Mouse (Mus musculus) thymus, adult 18-20 months (tissue): ENCODE data around the gene Casz1.

Source experiments
- DNase-seq, 2 experiments: peaks; one replicate each; pipeline ENCODE4 v3.0.0; 2022; ENCODE audit warnings: mixed read lengths in 2 of 2

Gene Casz1

DNA sequence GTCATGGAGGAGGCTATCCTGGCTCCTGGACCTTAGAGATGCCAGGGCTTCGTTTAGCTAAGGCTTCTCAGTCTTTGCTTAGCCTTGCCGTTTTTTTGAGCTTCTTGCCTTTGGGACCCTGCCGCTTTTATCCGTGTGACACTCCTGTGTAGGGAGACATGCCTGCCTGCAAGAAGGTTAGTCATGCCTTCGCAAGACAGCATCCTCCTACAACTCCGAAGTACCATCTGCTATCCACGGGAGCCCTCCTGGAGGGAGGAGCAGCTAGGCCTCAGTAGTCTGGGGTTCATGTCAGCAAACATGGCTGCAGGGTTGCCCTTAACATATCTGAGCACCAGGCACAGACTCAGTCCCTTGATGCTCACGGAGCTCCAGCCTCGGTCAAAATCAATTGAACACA is 43.4 kb downstream of the Casz1 start:
- no peak for DNase-seq

DNA sequence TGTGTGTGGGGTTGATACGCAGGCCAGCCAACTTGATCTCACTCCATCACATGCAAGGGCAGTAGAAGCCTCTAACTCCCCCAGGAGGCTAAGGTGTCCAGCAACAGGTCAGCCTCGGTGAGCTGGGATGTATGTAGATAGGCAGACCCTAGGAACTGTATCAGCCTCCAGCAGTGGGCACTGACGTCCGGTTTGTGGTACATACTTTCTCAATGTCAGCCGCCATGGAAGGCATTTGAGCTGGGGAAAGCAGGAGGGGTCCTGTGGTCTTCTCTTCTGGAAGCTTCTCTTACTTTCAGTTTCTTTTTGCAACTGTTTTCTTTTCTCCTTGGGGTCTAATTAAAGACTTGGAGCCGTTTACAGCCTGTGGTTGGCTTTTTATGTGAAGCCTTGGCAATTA is 45.2 kb downstream of the Casz1 start:
- DNase-seq, result no peak

DNA sequence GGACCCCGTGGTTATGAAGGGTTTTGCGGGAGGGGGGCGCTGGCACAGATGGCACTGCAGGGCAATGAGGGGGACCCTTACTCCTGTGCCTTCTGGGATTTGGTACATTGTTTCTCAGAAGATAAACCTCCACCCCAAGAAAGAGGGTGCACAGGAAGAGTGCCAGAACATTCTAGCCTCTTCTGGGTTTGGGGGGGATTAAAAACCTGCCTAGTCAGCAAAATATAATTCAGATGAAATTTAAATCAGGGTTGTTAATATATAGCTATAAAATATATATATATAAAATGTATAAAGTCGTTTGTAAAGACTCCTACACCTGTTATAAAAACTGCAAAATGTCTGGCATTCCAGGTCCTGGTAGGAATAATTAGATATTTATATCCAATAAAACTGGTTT is 48.8 kb downstream of the Casz1 start:
- no peak for DNase-seq

DNA sequence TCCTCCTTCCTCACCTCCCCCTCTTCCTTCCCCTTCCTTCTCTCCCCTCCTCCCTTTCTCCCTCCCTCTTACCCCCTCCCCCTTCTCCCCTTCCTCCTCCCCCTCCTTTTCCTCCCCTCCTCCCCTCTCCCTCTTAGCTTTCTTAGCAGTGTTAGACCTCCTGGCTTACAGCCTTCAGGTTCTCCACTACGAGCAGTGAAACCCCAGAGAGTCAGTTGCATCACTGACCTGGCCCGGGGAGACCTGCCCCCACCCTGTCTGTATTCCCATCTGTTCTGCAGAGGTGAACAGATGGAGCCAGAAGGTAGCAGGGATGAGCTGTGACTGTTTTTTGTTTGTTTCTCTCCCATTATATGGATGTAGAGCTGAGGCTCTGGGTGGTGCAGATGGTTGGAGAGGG is 49.9 kb downstream of the Casz1 start:
- DNase-seq, result no peak

DNA sequence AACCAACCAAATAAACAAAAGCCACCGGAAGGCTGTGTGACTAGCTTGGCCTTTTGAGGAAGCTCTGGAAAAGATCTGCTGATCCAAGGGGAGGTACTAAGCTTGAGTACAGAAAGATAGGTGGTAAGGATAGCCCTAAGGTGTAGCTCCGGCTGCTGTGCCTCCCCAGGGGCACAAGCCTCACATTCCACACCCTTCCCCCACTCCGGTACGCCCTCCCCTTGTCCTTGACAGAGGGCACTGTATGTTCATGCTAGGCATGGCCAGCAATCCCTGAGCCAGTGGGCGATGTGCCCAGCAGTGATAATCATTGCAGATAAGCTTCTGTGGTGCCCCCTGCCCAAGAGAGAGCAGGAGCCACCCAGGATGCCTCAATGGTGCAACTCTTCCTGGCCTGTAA is 51.3 kb downstream of the Casz1 start:
- DNase-seq, result no peak

DNA sequence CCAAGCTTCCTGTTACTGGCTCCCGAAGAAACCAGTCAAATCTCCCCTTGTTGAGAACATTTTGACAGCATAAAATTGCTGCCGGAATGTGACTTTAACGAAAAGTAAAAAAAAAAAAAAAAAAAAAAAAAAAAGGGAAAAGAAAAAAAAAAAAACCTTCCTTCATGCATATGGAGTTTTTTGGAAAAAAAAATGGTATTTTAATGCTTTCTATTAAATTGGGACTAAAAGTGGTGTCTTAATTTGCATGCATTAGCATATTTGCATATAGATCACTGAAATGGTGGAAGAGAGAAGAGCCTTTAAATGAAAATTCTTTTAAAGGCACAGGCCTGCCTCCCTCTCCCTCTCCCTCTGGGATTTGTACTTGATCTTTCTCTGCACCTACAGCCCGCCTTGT is 52.0 kb downstream of the Casz1 start:
- DNase-seq, result no peak

DNA sequence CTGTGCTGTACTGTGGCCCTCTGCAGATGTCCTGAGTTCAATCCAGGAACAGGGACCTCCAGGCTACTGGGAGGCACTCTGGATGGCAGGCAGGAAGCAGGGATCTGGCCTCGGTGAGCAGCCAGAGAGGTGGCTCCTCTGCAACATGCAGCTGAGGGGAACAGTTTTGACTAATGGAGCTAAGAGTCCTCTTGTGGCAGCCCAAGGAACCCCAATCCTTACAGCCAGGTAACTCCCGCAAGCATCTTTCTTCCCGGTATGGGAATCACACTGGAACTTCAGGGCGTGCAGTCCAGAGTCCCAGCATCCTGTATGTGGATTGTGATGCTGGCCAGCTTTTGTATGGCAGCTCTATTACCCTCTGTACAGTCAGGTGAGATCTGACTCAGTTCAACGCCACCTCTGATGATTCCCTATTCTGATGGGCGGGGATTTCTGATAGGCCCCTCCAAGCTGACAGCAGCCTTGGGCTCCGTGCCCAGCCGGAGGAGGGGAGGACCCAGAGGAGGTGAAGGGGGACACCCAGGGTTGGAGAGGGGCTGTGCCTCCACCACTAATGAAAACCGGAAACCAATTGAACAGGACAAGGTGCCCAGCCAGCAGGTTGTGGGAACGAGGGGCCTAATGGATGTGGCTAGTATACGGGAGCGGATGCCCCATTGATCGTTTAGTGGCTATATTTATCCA is 53.3 kb downstream of the Casz1 start:
- no peak for DNase-seq

DNA sequence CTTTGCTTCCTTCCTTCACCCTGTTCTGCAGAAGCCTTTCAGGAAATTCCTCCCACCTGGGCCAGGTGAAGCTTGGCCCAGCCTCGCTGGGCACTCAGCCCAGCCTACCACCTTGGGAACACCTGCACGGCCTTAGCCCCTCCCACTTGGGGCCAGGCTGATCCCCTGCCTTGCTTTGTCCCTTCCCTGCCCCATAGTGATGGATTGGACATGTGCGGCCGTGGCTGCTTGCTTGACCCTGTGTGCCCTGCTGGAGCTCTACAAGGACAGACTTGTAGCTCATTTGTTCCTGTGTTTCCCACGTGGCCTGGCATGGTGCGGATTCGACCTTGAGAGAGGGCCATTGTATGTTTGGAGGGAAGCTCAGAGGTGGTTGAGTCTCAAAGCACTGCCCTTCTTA is 54.0 kb downstream of the Casz1 start:
- no peak for DNase-seq

DNA sequence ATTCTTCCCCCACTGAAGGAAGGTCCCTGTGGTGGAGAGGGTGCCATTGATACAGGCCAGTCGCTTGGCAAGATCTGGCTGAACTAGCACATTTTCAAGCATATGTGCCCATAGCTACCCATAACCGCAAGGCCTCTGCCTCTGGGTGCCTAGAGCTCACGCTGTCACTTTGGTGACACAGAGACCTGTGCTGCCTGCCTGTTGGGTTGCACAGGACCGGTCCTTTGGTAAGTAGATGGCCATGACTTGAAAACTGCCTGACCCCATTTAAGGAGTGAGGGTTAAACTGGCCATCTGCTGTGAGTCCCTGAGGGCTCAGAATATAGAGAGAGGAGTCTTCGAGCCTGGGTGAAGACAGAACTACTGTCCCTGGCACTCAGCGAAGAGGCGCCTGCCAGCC is 55.2 kb downstream of the Casz1 start:
- no peak for DNase-seq

DNA sequence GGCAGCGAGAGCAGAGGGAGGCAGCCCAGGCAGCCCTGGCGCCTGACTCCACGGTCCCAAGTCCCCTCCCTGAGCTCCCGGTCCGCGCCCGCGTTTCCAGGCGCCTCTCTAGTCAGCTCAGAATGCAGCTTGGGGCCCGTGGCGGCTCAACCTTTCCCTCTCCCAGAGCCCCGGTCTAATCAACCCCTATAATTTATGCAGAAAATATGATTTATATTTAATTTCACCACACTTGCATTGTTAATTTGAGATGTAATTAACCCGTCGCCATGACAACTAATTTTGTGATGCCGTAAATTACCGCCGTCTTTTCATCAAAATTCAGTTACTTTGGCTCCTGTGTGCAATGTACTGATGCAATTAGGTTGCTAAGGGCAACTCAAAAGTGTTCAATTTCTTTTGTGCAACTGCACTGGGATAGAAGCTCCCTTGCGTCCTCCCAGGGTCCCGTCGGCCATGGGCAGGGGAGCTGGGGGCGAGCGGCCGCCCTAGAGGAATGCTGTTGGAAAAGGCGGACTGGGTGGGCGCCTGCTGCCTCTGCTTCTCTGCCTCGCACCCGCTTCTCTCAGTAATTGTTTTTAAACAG is 55.8 kb downstream of the Casz1 start:
- no peak for DNase-seq

DNA sequence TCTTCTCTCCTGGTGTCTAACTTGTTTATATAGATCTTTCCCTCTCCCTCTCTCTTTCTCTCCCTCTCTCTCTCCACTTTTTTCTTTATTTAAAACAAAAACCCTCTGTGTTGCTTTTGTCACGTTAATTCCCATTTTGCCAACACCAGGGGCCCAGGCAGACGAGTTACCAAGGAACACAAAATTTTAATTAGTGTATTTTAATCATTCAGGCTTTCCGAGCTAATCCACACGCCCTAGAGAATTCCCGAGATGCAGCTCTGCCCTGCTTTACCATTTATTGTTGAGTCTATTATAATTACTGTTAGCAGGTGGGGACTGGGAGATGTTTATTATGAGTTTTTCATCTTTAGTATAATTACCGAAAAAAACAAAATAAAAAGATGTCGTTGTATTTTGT is 56.4 kb downstream of the Casz1 start:
- no peak for DNase-seq

DNA sequence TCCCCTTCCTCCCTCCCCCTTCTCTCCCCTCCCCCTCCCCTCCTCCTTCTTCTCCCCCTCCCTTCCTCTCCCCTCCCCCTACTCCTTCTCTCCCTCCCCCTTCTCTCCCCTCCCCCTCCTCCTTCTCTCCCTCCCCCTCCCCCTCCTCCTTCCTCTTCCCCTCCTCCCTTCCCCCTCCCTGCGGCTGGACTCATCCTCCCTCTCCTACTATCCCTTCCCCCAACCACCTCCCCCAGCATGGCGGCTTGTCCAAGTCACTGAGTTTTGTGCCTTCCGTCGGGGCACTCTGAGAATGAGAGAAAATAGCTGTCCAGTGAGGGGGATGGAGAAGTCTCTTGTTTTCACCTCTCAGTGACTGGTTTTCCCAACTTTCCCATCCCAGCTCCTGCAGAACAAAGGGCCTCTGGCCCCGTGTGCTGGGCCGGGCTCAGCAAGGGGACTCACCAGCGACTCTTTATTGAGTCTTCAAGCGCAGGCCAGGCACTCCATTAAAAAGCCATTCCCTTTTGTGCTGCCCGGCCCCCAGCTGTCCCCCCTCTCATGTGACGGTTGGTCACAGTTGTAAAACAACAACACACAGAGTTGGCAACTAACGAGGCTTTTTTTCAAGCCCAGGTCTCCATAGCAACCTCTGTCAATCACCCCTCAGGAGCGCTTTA is 62.7 kb downstream of the Casz1 start:
- DNase-seq, result no peak

DNA sequence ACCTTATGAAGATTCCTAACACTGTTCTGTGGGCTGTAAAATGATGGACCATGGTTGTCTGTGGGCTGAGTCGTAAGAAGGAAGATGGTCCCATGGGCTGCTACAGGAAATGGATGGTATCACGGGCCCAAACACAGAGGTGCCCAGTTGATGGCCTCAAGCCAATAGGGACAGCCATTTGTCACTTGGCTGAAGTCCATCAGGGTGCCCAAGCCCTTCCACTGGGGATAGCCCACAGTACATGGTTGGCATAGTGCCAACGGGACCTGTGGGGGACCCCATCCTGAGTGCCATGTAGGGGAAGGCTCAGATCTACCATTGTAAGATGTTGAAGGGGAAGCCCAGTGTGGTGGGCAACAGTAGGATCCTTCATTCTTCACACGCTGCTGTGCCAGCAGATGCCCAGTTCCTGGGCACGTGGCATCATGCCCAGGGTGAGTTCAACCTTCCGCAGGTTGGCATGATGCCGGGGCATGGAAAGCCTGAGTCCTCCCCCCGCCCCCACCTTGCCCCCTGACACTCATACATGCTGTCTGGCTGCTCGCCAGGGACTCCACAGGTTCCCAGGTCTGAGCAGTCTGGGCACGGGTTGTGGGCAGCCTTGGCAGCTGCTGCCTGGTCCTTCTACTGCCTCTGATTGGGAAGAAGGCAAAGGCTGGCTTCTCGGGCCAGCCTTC is 63.6 kb downstream of the Casz1 start:
- DNase-seq, result no peak

DNA sequence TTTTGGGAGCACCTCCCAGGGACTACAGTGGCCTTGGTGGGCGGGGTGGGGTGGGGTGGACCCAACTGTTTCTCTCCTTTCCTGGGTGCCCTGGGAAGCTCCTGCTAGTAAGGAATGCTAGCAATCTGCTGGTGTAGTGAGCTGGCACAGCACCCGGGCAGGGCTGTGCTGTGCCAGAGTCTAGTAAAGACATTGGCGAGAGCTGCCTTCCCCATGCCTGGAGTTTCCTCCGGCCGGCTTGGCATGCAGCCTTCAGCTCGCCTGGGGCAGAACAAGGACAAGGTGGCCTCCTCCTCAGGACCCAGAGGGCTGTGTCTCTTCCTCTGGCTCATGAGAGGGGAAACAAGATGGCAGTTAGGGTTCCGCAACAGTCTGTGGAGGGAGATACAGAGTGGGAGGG is 65.3 kb downstream of the Casz1 start:
- no peak for DNase-seq

DNA sequence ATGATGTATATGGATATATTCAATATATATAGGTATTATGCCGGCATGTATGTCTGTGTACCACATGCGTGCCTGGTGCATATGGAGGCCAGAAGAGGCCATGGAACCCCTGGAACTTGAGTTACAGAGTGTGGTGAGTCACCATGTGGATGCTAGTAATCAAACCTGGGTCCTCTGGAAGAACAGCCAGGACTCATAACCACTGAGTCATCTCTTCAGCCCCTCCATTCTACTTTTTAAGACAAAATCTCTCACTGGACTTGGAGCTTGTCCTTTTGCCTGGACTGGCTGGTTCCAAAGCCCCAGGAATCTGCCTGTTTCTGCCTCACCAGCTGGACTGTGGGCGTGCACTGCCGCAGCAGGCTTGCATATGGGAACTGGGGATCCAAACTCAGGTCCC is 66.3 kb downstream of the Casz1 start:
- no peak for DNase-seq

DNA sequence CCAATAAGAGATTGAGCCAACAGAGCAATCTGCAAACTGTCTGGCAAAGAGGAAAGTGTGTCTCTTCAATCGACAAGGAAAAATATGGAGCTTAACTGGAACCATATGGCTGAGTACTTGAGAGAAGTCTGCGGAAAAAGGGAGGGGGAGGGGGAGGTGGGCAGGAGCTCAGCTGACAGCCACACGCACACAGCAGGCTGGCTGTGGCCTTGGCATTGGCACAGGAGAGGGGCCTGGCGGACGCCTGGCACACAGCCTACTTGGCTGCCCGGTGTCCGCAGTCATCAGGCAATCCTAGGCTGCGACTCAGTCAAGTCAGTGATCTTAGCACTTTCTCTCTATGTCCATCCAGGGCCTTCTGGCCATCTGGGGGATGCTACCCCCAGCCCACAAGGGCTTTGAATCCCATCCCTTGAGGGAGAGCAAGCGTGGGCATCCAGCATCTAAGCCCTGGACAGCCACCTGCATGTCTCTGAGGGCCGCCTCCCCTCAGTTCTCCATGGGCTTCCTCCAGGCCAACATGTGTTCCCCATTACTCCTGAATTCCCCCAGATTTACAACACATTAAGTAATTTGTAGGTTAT is 67.6 kb downstream of the Casz1 start:
- no peak for DNase-seq

DNA sequence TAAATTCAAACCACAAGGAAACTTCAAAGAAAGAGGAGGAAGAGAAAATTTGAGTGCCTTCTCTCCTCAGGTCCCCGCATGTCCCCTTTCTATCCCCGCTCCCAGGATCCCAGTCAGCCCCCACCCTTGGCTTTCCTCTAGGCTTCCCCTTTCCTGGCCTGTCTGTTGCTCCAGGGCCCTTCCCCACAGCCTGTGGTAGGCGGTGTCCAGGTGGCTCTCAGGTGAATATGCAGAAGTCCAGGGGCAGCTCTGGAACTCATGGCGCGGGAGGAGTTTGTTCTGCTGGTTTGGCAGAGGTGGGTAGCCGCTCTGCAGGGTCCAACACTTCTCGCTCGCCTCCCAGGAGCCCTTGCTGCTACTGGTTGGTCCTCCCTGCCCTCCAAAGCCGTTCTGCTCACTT is 68.1 kb downstream of the Casz1 start:
- DNase-seq, result no peak

DNA sequence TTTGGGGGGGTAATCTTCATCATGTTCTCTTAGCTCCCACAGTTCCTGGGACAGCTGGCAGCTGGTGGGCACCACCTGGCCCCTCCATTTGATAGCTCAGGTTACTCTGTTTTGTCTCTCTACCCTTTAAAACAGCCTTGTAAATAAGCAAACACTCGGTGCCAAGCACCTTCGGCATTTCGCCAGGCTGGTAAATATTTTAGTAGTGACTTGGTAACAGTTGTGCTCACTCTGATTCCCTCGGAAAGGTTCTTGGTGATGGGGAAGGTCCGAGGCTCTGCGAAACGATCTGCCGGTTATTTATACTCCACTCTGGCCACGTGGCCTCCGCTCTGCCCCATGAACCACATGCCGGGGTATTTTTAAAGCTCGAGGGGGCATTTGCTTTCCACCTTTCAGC is 68.6 kb downstream of the Casz1 start:
- no peak for DNase-seq

DNA sequence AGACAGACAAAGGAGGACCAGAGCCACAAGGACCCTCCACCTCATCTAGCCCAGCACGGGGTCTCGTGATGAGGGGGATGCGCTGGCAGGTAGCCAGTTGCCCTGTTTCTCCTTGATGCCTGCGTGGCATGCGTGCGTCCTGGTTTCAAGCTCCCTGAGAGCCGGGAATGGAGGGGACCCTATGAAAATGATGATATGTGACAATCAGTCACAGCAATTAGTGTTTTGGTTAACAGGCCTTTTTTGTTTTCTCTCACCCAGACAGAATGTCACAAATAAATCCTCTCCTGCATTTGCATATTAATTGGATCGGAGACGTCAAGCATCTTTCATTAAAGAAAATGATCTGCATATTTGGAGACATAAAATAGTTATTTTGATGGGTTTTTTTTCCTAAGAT is 71.9 kb downstream of the Casz1 start:
- DNase-seq, result no peak

DNA sequence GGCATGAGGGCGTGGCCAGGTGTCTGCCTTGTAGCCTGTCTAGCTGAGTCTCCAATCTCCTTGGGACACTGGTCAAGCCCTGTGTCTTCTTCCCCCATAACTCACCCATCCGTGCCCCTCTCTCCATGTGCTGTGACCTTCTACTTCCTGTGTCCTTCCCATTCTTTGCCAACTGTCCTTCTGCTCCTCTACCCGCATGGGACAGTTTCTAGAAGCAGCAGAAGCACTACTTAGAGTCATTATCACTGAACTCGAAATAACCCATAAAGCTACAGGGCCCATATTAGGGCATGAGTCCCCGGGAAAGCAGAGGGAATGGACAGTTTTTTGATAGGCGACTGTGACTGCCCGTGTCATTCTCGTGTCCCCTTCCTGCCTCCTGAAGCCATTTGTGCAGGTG is 72.6 kb downstream of the Casz1 start:
- no peak for DNase-seq

DNA sequence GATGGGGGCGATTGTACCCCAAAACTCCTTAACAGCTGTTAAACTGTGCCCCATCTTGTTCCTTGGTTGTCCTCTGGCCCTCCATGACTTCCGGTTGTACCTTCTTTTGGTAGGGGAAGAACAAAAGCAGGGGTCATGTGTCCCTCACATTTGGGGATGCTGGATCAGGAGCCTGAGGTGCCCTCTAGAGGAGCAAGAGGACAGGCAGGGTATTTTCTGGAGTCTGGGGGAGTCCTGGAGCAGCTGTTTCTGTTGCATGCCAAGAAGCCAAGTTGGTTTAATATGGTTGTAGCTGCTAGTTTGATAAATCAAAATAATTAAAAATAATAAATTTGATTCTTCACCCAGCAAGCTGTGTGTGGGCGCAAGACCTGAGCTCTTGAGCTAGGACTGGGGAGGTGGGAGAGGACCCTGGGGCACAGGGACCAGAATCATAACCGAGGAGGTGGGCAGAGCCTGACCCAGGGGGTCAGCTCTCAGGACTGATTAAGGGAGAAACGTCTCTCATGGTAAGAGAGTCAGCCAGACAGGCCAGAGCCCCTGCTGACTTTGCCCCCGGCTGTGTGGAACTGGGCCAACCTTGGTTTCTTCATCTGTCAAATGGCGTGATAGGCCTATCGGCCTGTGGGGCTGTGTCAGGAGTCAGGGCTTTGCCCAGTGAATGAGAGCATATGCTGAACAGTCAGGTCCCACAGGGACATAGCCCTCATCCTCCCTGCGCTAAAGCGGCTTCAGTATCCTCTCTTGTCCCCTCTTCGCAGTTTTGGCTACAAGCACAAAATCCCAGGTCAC is 74.2 kb downstream of the Casz1 start:
- DNase-seq, result no peak

DNA sequence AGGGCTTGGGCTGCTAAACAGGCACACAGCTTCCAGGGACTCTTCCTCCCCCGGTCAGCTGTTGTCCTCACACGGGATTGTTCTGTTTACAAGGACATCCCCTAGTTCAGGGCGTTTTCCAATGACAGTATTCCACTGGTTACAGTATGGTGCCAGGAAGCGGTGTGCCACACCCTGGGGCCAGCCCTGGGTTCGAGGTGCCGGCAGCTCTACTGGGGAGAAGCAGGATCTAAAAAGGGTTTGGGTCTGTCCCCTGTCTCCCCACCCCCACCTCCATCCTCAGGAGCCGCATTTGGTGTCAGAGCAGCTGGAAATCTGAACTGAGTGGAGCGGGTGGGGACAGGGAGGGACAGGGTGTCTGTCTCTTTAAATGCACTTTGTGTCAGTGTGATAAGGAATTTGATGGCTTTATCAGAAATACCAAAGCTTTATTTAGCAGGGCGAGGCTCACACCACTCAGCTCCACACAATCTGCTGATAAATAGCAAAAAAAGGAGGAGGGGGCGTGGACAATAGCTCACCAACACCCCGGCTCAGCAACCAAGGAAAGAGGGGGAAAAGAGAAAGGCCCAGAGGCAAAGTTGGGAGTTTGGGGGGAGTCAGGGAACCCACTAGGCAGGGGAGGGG is 74.9 kb downstream of the Casz1 start:
- no peak for DNase-seq
